Mouse (Mus musculus) midbrain, embryonic 14.5 days (tissue): ENCODE data around the gene Fgfr2. TPM values are rescaled to one million over a fixed set of nuclear protein-coding genes. Genes with fewer than 3 reads are reported as not detected.

ENCODE experiments used
- ATAC-seq: fragments of 200-750 bp; cut with Nextera tagmentation; 2 replicates; pipeline ENCODE4 v1.8.0; 2017; ENCODE audit warnings: moderate number of reproducible peaks, moderate library complexity; ENCODE audit not compliant: low FRiP score, low TSS enrichment
- DNase-seq: peaks from one replicate; pipeline ENCODE4 v3.0.0-alpha.2; 2015
- H3K27ac ChIP-seq: fragments of 300-500 bp; sonication (generic); replicated peaks from 2 replicates; pipeline ENCODE4 v1.5.1; 2014; ENCODE audit warnings: mild to moderate bottlenecking, low read depth, low read length, moderate library complexity
- H3K27me3 ChIP-seq: fragments of 300-500 bp; sonication (generic); 2 replicates; pipeline ENCODE4 v1.6.1; 2014; ENCODE audit warnings: low read length, control low read depth, mixed read lengths; ENCODE audit not compliant: control insufficient read depth, insufficient read depth
- H3K36me3 ChIP-seq: fragments of 300-500 bp; sonication (generic); 2 replicates; pipeline ENCODE4 v1.6.1; 2014; ENCODE audit warnings: low read length, control low read depth; ENCODE audit not compliant: control insufficient read depth, insufficient read depth
- H3K4me1 ChIP-seq: fragments of 300-500 bp; sonication (generic); 2 replicates; pipeline ENCODE4 v1.6.1; 2014; ENCODE audit warnings: mild to moderate bottlenecking, antibody characterized with exemption, low read length, control low read depth; ENCODE audit not compliant: control insufficient read depth, insufficient read depth
- H3K4me2 ChIP-seq: fragments of 300-500 bp; sonication (generic); 2 replicates; pipeline ENCODE4 v1.6.1; 2014; ENCODE audit warnings: mild to moderate bottlenecking, low read length, moderate library complexity
- H3K4me3 ChIP-seq: fragments of 300-500 bp; sonication (generic); replicated peaks from 2 replicates; pipeline ENCODE4 v1.5.1; 2014; ENCODE audit warnings: low read depth, low read length
- H3K9ac ChIP-seq: fragments of 300-500 bp; sonication (generic); replicated peaks from 2 replicates; pipeline ENCODE4 v1.6.1; 2014; ENCODE audit warnings: mild to moderate bottlenecking, low read length, moderate library complexity
- H3K9me3 ChIP-seq: fragments of 300-500 bp; sonication (generic); 2 replicates; pipeline ENCODE4 v1.6.1; 2016; ENCODE audit warnings: low read length, control low read depth, mixed read lengths; ENCODE audit not compliant: control insufficient read depth
- WGBS: fragments of 180-500 bp; shearing (Covaris S2); extraction: QIAGEN DNeasy Blood & Tissue Kit; methylation state at CpG from one replicate; pipeline ENCODE4 v1.1.7; 2014; 5-methylcytosine and 5-hydroxymethylcytosine counted together
- polyA plus RNA-seq: library from polyadenylated mRNA; unstranded; fragments of >200 nt; fragmentation: Nextera tagmentation; extraction: Ambion mirVana; gene quantifications from 2 replicates; pipeline ENCODE4 v1.2.1, GENCODE M21; 2014

Gene Fgfr2
- polyA plus RNA-seq, 1 experiment from 2014 or later = 28.1 TPM

DNA sequence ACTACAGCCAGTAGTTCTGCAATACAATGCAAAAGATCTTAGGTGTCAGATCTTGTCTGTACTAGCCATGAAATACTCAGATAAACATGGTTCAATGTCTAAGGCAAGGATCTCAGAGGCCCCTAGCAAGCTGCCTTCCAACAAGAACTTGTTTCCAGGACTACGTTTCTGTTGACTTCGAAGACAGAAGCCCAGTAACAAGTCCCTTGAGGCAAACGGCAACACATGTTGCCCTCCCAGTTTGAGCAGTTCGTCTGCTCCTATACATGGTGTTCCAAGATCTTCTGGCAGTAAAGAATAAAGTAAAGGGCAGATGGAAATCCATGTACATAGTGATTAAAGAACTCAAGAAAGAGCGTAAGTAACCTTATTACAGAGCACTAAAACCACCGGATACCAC lies 269.8 kb downstream of the Fgfr2 start:
- Histone ChIP-seq H3K27me3 (no peaks in the 10 kb centered on the region), H3K27ac (no peak overlapping the region), H3K36me3 (peaks cover 18% of the 10 kb centered on the region), H3K4me2 (no peak overlapping the region), H3K9me3 (no peaks in the 10 kb centered on the region), H3K9ac (no peak overlapping the region), H3K4me3 (no peak overlapping the region), H3K4me1 (peaks cover 4% of the 10 kb centered on the region)
- ATAC-seq (no peak), DNase-seq (no peak)
- WGBS = 86% methylated on average over 6 of the region's 6 CpGs

DNA sequence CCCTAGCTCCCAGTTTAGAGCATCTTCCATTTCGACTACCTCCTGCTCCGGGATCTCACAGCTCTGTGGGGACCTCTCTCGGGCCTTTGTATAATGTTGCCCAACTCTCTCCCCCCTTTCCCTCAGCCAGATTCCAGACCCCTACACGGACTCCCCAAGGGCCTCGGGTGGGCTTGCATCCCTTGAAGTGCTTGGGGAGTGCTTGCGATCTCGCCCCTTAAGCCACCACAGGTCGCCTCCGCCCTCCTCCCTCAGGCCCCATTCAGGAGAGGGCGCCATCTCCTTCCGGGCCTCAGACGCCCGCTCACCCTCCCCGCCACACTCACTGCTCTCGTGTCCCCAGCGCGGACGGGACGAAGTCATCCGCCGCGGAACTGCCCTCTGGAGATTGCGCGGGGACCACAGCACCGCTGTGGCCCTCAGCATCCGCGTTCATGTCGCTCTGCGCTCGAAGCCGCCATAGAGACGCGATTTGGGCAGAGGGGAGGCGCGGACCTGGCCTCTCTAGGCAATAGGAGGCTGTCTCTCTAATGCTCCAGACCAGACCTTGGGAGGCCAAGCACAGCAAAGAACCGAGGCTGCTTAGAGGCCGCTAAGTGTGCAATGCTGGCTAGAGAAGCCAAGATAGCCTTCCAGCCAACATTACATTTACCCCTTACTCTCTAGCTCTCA lies 270.8 kb downstream of the Fgfr2 start, which contains the start of gene Eef1akmt2:
Gene Eef1akmt2 (minus strand): TSS at position 501 of the 672 bp plus-strand sequence.
- peak; percentile 92 for ATAC-seq
- H3K4me1 ChIP-seq = peaks cover 4% of the 10 kb centered on the region
- peak; percentile 94 for DNase-seq
- H3K27ac ChIP-seq = peak within 1 kb of the TSS; percentile 96
- H3K9ac ChIP-seq = peak within 1 kb of the TSS; percentile 87
- no peaks in the 10 kb centered on the region for H3K27me3 ChIP-seq
- under 1% methylated on average over 37 of the region's 37 CpGs for WGBS
- peak within 1 kb of the TSS; percentile 47 for H3K4me3 ChIP-seq
- H3K4me2 ChIP-seq = peak within 1 kb of the TSS; percentile 48
- H3K36me3 ChIP-seq = peaks cover 26% of the 10 kb centered on the region
- no peaks in the 10 kb centered on the region for H3K9me3 ChIP-seq

DNA sequence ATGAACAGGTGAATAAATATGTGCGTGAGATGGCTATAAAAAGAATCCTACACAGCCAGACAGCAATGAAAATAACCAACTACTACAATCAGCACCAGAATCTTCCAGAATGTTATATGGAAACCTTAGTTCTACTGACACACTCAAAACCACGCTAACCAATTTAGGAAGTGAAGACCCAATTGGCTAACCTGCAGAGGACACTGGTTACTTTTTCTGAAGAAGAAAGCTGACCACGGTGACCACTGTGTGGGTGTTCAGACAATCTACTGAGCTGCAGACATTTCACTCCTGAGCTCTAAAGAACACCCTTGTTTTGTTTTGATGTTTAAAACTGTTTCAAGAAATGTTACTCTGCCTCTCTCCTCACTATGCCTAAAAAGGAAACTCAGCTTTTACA lies 280.0 kb downstream of the Fgfr2 start:
- peaks cover 36% of the 10 kb centered on the region for H3K36me3 ChIP-seq
- 93% methylated on average over 3 of the region's 3 CpGs for WGBS

DNA sequence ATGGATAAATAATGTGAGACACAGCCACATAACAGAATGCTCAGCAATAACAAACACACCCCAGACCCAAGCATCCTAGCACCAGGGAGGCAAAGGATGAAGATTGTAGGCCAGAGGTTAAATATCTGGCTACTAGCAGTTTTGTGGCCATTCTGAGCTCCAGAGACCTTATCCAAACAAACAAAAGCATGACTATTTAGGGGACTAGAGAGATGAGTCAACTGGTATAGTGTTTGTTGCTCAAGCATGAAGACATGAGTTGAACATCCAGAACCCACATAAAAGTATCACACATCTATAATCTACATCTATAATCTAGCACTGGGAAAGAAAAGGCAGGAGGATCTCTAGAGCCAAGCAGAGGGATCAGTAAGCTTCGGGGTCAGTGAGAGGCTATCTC lies 280.7 kb downstream of the Fgfr2 start:
- Histone ChIP-seq H3K4me3 (no peak overlapping the region), H3K27me3 (no peaks in the 10 kb centered on the region), H3K4me1 (no peaks in the 10 kb centered on the region), H3K36me3 (peaks cover 32% of the 10 kb centered on the region), H3K27ac (no peak overlapping the region), H3K4me2 (no peak overlapping the region), H3K9me3 (no peaks in the 10 kb centered on the region), H3K9ac (no peak overlapping the region)
- DNase-seq (no peak), ATAC-seq (no peak)
- 90% methylated on average over 1 of the region's 1 CpGs for WGBS

More for the DNA sequence above, 280.0 kb downstream of the Fgfr2 start:
- DNase-seq = no peak
- H3K27ac ChIP-seq = no peak overlapping the region
- H3K4me3 ChIP-seq = no peak overlapping the region
- no peak overlapping the region for H3K4me2 ChIP-seq
- no peaks in the 10 kb centered on the region for H3K27me3 ChIP-seq
- H3K9me3 ChIP-seq = no peaks in the 10 kb centered on the region
- no peaks in the 10 kb centered on the region for H3K4me1 ChIP-seq
- H3K9ac ChIP-seq = no peak overlapping the region
- ATAC-seq = no peak

DNA sequence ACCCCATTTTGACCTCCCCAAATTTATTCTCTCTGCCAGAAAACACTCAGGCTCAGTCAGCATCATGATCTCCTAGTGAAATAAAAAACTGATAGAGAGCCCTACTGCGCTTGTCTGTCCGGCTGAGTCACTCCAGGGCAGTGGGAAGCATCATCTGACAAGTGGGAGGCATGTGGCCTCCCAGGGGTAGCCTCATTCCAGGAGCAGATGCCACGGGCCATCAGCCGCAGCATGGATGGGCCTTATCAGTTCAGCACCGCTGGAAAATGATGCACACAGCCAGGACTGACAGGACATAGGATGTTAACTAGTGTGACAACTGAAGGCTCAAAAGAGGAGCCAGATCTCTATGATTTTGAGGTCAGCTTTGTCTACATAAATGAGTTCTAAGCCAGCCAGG lies 281.9 kb downstream of the Fgfr2 start:
- H3K27ac ChIP-seq = no peak overlapping the region
- no peak overlapping the region for H3K4me2 ChIP-seq
- H3K4me3 ChIP-seq = no peak overlapping the region
- no peaks in the 10 kb centered on the region for H3K4me1 ChIP-seq
- DNase-seq = no peak
- no peak for ATAC-seq
- H3K9me3 ChIP-seq = no peaks in the 10 kb centered on the region
- H3K9ac ChIP-seq = no peak overlapping the region
- 80% methylated on average over 5 of the region's 5 CpGs for WGBS
- H3K36me3 ChIP-seq = peaks cover 31% of the 10 kb centered on the region
- H3K27me3 ChIP-seq = no peaks in the 10 kb centered on the region

DNA sequence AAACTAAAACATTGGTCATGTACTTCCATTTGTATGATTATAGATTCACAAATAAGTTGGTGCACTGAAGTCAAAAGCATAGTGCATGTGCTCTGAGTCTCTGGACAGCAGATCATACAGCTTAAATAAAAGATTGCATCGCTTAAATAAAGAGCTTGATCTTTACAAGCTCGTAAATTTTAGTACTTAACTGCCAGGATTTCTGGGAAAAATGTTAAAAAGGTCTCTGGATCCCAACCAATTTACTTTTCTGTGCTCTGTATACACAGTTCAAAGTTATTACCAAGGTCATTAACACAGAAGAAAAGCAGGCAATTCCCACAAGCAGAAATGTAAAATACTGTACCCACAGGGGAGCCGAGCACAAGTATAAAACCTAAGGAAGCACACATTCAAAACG lies 292.2 kb downstream of the Fgfr2 start:
- Histone ChIP-seq H3K4me1 (no peaks in the 10 kb centered on the region), H3K9ac (no peak overlapping the region), H3K27ac (no peak overlapping the region), H3K4me2 (no peak overlapping the region), H3K9me3 (no peaks in the 10 kb centered on the region), H3K4me3 (no peak overlapping the region), H3K27me3 (no peaks in the 10 kb centered on the region), H3K36me3 (peaks cover 51% of the 10 kb centered on the region)
- WGBS = 79% methylated on average over 4 of the region's 4 CpGs
- ATAC-seq (no peak), DNase-seq (no peak)

DNA sequence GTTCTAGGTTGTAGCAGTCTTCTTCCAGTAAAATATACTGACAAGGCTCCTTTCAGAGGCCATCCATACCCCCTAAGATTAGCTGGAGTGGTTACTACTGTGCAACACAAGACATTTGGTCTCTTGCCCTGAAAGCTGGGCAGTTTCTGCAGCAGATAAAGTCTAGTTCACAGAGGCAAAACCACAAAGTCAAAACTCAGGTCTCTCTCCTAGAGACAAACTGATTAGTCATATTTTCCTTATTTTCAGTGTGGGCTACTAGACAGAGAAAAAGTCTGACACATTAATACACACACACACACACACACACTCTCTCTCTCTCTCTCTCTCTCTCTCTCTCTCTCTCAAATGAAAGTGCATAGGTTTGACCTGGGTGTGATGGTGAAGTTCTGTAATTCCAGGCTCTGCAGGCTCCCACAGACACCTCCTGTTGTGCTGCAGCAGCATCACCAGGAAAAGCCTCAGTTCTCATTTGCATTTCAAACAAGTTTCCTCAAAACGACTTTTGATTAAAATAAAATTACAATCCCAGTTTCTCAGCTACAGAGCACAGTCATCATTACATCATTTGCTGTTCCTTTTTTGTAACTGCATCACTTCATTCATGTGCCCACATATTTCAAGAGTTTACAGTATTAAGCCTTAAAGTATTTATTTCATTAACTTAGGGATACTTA lies 298.7 kb downstream of the Fgfr2 start:
- no peak overlapping the region for H3K27ac ChIP-seq
- peaks cover 35% of the 10 kb centered on the region for H3K36me3 ChIP-seq
- DNase-seq (no peak), ATAC-seq (no peak)
- no peak overlapping the region for H3K4me3 ChIP-seq
- H3K4me1 ChIP-seq = no peaks in the 10 kb centered on the region
- WGBS = 38% methylated on average over 1 of the region's 1 CpGs
- H3K27me3 ChIP-seq = no peaks in the 10 kb centered on the region
- H3K9me3 ChIP-seq = no peaks in the 10 kb centered on the region
- no peak overlapping the region for H3K9ac ChIP-seq
- no peak overlapping the region for H3K4me2 ChIP-seq

DNA sequence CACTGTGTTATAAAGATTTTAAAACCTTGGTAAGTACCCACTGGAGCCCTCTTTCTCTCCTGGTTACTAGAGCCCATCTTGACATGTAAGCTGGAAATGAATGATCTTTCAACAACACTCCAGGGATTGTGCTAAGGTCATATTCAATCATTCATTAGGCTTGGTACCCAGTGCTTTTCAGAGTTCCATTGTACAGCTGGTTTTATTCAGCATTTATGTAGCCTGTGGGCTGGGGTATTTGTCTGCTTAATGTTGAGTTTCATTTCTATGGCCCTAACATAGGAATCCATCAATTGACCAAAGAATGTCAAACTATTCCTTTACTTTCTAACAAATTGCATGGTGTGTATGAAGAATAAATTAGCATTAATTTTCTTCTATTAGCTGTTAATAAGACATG lies 299.3 kb downstream of the Fgfr2 start:
- Histone ChIP-seq H3K4me2 (no peak overlapping the region), H3K9me3 (no peaks in the 10 kb centered on the region), H3K27me3 (no peaks in the 10 kb centered on the region), H3K4me1 (no peaks in the 10 kb centered on the region), H3K4me3 (no peak overlapping the region), H3K36me3 (peaks cover 35% of the 10 kb centered on the region), H3K9ac (no peak overlapping the region), H3K27ac (no peak overlapping the region)
- ATAC-seq (no peak), DNase-seq (no peak)

DNA sequence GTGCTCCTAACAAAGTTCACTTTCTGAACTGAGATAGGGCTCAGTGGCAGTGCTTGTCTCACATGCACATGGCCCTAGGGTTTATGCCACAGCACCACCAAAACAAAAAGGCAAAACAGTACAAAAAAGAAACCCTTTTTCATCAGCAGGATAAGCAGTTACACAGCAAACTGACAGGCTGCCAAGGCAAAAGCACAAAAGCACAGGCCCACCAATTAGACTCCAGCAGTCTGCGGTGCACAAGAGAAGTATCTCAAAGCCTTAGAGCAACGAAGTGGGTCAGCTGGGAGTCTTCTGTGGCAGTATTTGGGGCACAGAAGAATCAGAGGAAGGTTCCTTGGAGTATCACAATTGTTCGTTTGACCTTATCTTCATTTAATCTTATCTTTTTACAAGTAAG lies 302.5 kb downstream of the Fgfr2 start:
- no peak for ATAC-seq
- DNase-seq = no peak
- H3K4me3 ChIP-seq = no peak overlapping the region
- peaks cover 17% of the 10 kb centered on the region for H3K36me3 ChIP-seq
- no peaks in the 10 kb centered on the region for H3K9me3 ChIP-seq
- no peaks in the 10 kb centered on the region for H3K27me3 ChIP-seq
- H3K27ac ChIP-seq = no peak overlapping the region
- H3K9ac ChIP-seq = no peak overlapping the region
- no peak overlapping the region for H3K4me2 ChIP-seq
- WGBS = 77% methylated on average over 3 of the region's 3 CpGs
- no peaks in the 10 kb centered on the region for H3K4me1 ChIP-seq
